Mouse (Mus musculus): ENCODE data around the gene Usp46.

Gene Usp46

DNA sequence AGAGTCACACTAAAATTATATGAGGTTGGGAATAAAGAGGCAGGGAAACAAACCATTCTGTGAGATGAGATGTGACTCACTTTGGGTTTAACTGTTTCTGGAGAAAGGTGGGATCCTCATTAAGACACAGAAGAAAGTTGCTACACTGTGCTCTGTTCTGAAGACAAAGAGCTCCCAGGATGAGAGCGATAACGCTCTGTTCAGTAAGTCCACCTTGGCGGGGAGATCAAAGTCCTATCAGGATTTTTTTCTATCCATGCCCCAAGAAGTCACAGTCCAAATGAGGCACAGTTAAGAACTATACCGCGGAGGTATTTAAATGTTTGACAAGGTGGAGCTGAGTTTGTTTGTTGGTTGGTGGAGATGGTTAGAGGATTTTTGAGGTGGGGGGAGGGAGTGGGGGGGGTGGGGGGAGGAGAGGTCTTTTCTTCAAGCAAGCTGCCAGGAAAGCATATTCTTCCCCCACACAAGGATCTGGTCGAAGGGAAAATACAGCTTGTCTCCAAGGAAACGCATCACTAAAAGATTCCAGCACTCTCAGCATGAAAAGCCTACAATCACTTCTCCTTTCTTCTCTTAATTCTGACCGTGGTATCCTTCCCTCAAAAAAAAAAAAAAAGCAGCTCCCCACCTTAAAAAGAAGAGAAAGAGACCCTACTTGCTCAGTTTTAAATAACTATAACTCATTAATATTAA lies 49.2 kb downstream of the Usp46 start:
- H3K36me3 ChIP-seq (ENCODE audit: control insufficient read depth, insufficient read depth, low read length, poor library complexity, severe bottlenecking), result no peaks in the 10 kb centered on the region
- H3K27me3 ChIP-seq (ENCODE audit: control insufficient read depth, insufficient read depth, low read length, poor library complexity, severe bottlenecking), result no peaks in the 10 kb centered on the region
- DNase-seq (ENCODE audit: low read depth, low spot score), result no peak

DNA sequence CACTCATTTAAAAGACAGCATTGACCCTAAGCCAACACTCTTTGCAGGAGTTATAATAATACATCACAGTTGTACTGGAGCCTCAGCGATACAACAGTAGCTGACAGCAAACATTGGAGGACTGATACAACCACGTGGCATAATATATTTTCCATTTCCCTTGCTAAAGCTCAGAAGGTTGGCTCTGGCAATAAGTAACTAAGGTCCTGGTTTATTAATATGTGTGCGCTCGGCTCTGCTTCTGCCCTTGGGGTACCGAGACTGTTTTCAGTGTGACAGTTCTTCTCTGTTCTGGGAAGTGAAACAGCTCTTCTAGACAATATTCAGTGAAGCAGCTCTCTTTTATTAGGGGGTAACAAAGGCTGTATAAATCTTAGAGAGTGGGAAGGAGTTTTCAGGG lies 50.7 kb downstream of the Usp46 start:
- no peak for DNase-seq (ENCODE audit: low read depth, low spot score)
- Histone ChIP-seq H3K27me3 (ENCODE audit: control insufficient read depth, insufficient read depth, low read length, poor library complexity, severe bottlenecking) (no peaks in the 10 kb centered on the region), H3K36me3 (ENCODE audit: control insufficient read depth, insufficient read depth, low read length, poor library complexity, severe bottlenecking) (no peaks in the 10 kb centered on the region)

DNA sequence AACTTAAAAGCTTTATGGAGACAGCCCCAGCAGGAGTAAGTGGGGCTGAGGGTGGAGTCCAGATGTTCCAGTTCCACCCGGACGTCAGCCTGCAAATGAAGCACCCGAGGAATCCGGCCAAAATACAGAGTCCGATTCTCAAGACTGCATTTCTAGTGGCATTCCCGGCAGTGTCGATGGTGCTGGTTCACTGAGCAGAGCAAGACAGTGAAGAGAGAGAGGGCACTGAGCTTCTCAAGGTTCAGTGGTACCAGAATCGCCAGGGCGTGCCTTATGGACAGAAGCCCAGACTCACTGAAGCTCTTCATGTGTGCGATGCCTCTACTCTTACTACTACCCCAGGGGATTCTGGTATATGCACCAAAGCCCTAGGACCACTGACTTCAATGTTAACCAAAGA lies 56.6 kb downstream of the Usp46 start:
- Histone ChIP-seq H3K36me3 (ENCODE audit: control insufficient read depth, insufficient read depth, low read length, poor library complexity, severe bottlenecking) (no peaks in the 10 kb centered on the region), H3K27me3 (ENCODE audit: control insufficient read depth, insufficient read depth, low read length, poor library complexity, severe bottlenecking) (no peaks in the 10 kb centered on the region)
- DNase-seq (ENCODE audit: low read depth, low spot score), result no peak

DNA sequence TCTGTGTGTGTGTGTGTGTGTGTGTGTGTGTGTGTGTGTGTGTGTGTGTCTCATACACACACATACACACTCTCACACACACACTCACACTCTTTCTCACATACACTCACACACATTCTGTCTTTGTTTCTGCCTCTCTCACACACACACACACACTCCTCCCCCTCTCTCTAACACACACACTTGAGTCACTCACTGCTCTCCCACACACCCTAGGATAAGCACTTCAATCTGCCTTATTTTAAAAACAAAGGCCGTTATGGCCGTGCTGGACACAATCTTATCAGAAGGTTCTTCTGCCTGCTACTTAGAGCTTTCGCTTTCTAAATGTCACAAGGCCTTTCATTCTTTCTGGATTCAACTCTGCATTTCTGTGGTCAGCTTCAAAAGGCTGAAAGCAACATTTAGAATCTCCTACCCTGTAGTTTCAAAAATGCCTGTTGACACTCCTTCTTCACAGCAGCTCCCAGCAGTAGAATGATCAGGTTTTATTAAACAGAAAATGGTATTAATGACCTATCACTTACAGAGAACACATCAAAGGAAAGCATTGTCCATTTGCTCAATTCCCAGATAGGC lies 60.6 kb downstream of the Usp46 start:
- H3K36me3 ChIP-seq (ENCODE audit: control insufficient read depth, insufficient read depth, low read length, poor library complexity, severe bottlenecking), result 0 out of 2 replicates have a peak, but pooled peaks cover 1% of the 10 kb centered on the region
- no peak for DNase-seq (ENCODE audit: low read depth, low spot score)
- H3K27me3 ChIP-seq (ENCODE audit: control insufficient read depth, insufficient read depth, low read length, poor library complexity, severe bottlenecking), result no peaks in the 10 kb centered on the region

DNA sequence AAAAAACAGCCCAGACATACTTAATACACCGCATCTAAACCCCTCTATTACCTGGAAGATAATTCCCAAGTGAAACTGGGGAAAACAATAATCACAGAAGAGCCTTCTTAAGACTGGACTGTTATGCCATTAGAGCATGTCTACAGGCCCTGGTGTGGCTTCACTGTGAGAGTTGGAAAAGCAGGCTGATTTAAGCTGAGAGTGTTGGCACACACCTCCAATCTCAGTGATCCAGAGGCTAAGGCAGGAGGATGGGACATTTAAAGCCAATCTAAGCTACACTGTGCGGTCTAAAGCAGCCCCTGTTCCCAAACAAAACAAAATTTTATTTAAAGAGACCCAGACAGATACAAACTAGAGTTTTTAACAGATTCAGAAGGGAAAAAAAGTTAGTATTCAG lies 62.3 kb downstream of the Usp46 start:
- no peak for DNase-seq (ENCODE audit: low read depth, low spot score)
- no peaks in the 10 kb centered on the region for H3K27me3 ChIP-seq (ENCODE audit: control insufficient read depth, insufficient read depth, low read length, poor library complexity, severe bottlenecking)
- 0 out of 2 replicates have a peak, but pooled peaks cover 1% of the 10 kb centered on the region for H3K36me3 ChIP-seq (ENCODE audit: control insufficient read depth, insufficient read depth, low read length, poor library complexity, severe bottlenecking)

DNA sequence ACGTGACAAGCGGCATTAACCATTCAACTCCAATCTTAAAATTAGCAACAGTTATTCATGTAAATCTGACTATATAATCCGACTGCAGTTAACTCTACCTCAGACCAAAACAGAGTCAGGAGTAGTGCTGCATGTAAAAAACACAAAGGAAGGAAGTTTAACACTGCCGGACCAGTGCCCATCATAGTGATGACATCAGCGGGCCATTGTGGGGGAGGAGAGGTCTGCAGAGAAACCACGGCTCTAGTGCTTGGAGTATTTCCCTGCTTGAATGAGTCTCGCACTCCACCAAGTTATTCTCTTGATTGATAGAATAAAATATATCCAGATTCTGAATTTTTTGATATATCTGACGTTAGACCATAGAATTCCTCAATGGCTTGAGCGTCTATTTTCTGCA lies 66.5 kb downstream of the Usp46 start:
- H3K27me3 ChIP-seq (ENCODE audit: control insufficient read depth, insufficient read depth, low read length, poor library complexity, severe bottlenecking), result no peaks in the 10 kb centered on the region
- no peak for DNase-seq (ENCODE audit: low read depth, low spot score)
- 0 out of 2 replicates have a peak, but pooled peaks cover 1% of the 10 kb centered on the region for H3K36me3 ChIP-seq (ENCODE audit: control insufficient read depth, insufficient read depth, low read length, poor library complexity, severe bottlenecking)

DNA sequence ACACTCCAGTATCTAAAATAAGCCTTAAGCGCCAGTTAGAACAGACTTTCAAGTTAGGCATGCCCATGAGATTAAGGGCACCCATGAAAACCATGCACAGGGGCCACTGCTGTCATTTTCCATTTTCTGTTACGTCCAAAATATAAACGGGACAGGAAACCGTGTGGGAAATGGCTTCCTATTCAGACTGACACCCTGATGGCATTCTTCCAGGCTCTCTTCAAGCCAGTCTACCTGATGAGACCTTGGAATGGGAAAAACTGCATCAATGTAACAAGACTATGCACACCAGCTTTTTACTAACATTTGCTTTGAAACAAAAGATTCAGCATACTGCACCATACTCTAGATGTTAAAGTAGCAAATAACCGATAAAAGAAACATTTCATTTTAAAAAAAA lies 69.3 kb downstream of the Usp46 start:
- Histone ChIP-seq H3K27me3 (ENCODE audit: control insufficient read depth, insufficient read depth, low read length, poor library complexity, severe bottlenecking) (no peaks in the 10 kb centered on the region), H3K36me3 (ENCODE audit: control insufficient read depth, insufficient read depth, low read length, poor library complexity, severe bottlenecking) (no peaks in the 10 kb centered on the region)
- no peak for DNase-seq (ENCODE audit: low read depth, low spot score)

DNA sequence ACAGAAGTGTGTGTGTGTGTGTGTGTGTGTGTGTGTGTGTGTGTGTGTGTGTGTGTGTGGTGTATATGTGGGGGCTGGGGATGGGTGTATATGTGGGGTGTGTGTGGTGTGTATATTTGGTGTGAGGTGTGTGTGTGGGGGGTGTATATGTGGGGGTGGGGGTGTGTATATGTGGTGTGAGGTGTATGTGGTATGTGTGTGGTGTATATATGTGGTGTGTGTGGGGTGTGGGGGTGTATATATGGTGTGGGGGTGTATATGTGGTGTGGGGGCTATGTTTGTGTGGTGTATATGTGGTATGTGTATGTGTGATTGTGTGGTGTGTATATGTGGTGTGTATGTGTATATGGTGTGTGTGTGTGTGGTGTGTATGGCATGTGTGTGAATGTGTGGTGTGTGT lies 73.4 kb downstream of the Usp46 start:
- Histone ChIP-seq H3K27me3 (ENCODE audit: control insufficient read depth, insufficient read depth, low read length, poor library complexity, severe bottlenecking) (no peaks in the 10 kb centered on the region), H3K36me3 (ENCODE audit: control insufficient read depth, insufficient read depth, low read length, poor library complexity, severe bottlenecking) (no peaks in the 10 kb centered on the region)
- DNase-seq (ENCODE audit: low read depth, low spot score), result no peak

DNA sequence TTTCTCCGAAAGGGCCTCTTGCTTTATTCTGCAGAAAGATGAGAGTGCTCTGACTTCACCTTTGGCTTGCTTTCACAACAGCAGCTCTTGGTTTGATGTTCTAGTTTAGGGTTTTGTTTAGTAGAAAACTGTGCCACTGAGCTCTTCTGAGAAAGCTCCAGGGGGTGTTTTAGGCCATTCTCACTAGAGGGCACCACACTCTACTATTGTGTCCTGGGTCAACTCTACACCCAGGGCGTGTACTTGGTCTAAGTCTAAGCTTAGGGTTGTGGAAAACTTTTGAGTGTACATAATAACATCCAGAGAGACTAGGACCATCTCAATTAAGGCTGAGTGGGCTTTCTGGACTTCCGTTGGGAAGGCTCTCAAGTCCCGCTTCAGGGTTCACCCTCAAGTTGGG lies 74.7 kb downstream of the Usp46 start:
- Histone ChIP-seq H3K27me3 (ENCODE audit: control insufficient read depth, insufficient read depth, low read length, poor library complexity, severe bottlenecking) (no peaks in the 10 kb centered on the region), H3K36me3 (ENCODE audit: control insufficient read depth, insufficient read depth, low read length, poor library complexity, severe bottlenecking) (no peaks in the 10 kb centered on the region)
- DNase-seq (ENCODE audit: low read depth, low spot score), result peak; percentile 7

DNA sequence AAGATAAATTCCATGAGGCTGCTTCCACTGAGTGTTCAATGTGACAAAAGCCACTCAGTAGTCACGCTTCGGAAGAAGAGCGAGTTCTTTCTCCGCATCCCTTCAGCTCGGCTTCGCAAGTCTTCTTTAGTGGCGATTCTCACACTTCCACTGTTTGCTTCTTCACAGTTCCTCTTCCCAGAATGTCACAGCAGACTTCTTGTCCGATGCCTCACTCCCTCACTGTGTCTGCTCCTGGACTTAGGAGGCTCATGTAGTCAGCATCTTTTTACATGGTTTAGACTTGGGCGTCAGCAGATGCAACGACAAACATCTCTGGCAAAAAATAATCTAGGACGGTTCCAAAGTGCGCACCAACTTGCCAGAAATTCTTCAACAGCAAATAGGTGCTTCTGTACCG lies 75.9 kb downstream of the Usp46 start:
- no peak for DNase-seq (ENCODE audit: low read depth, low spot score)
- Histone ChIP-seq H3K36me3 (ENCODE audit: control insufficient read depth, insufficient read depth, low read length, poor library complexity, severe bottlenecking) (no peaks in the 10 kb centered on the region), H3K27me3 (ENCODE audit: control insufficient read depth, insufficient read depth, low read length, poor library complexity, severe bottlenecking) (no peaks in the 10 kb centered on the region)

DNA sequence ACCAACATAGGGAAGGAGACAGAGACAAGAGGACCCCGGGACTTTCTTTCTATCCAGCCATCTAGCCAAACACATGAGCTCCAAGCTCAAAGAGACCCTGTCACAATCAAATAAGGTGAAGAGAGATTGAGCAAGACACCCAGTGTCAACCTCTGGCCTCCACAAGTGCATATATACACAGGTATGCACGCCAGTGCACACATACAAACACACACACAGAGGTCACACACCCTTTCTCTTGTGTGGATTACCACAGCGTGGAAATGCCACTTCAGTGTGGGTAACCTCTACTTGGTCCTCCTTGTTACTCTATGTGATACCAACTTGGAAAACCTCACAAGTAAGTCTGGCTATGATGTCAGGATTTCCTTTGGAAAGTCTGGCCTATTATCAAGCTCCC lies 78.7 kb downstream of the Usp46 start:
- DNase-seq (ENCODE audit: low read depth, low spot score), result no peak
- H3K27me3 ChIP-seq (ENCODE audit: control insufficient read depth, insufficient read depth, low read length, poor library complexity, severe bottlenecking), result no peaks in the 10 kb centered on the region
- H3K36me3 ChIP-seq (ENCODE audit: control insufficient read depth, insufficient read depth, low read length, poor library complexity, severe bottlenecking), result no peaks in the 10 kb centered on the region

DNA sequence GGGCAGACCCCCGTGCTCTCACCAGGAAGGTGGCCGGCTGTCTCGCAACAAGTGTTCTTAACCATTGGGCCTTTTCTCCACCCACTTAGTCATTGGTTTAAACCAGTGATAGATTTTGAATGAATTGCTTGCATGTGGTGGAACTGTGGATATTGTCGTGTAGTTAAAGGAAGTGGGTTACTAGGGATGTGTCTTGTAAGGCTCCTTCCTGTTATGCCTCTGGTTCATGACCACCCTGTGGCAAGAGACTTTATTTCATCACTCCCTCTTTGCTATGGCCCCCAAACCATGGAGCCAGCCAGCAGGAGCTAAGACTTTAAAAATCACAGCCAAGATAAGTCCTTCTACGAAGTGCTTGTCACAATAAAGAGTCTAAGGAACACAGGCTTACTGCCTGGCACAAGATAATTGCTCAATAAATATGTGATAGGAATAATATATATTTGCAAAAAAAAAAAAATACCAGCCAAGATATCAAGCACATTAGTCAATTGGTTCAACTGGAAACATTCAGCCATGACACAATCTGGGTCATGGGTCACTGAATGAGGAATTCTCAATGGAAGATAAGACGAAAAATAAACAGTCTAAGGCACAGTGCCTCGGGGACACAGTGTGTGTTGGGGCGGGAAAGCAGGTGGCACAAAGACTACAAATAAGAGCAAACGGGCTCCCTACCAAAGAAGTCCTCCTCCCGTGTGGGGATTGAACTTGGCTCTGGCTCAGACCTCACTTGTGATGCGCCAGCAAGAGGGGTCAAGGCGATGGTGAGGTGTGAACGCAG lies 80.3 kb downstream of the Usp46 start:
- no peaks in the 10 kb centered on the region for H3K36me3 ChIP-seq (ENCODE audit: control insufficient read depth, insufficient read depth, low read length, poor library complexity, severe bottlenecking)
- no peaks in the 10 kb centered on the region for H3K27me3 ChIP-seq (ENCODE audit: control insufficient read depth, insufficient read depth, low read length, poor library complexity, severe bottlenecking)
- DNase-seq (ENCODE audit: low read depth, low spot score), result no peak

DNA sequence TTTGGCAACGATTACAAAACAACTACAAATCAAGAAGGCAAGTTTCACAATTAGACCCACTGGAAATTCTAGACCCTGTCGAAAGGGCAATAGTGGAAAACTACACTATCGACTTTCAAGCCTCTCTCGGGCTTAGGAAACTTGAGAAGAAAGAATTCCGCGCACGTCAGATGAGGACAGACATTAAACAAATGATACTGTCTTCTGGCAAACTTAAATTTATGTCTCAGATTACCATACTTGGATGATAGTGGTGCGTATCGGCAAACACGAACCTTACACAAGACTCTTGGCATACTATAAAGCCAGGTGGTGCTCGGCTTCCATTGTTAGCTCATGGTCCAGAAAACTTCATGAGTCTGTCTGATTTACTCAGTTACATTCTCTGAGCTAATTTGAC lies 90.8 kb downstream of the Usp46 start:
- no peaks in the 10 kb centered on the region for H3K27me3 ChIP-seq (ENCODE audit: control insufficient read depth, insufficient read depth, low read length, poor library complexity, severe bottlenecking)
- DNase-seq (ENCODE audit: low read depth, low spot score), result no peak
- no peaks in the 10 kb centered on the region for H3K36me3 ChIP-seq (ENCODE audit: control insufficient read depth, insufficient read depth, low read length, poor library complexity, severe bottlenecking)

DNA sequence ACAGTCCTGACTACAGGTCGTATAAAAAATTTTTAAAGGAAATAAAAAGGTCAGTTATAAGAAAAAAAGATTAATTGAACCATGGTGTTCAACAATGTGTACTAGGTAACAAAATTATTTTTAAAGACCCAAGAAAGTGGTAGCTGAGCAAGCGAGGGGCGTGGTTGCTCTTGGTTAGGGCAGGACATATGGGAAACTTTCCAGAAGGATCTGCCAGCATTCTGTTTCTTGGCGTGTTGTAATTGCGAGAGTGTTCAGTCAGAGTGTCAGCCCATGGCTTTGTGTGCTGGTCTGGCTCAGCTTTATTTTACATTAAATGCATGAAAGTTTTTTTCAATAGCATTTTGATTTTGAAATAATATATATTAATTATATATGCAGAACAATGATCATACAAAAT lies 96.5 kb downstream of the Usp46 start:
- H3K36me3 ChIP-seq (ENCODE audit: control insufficient read depth, insufficient read depth, low read length, poor library complexity, severe bottlenecking), result no peaks in the 10 kb centered on the region
- H3K27me3 ChIP-seq (ENCODE audit: control insufficient read depth, insufficient read depth, low read length, poor library complexity, severe bottlenecking), result no peaks in the 10 kb centered on the region
- DNase-seq (ENCODE audit: low read depth, low spot score), result no peak

DNA sequence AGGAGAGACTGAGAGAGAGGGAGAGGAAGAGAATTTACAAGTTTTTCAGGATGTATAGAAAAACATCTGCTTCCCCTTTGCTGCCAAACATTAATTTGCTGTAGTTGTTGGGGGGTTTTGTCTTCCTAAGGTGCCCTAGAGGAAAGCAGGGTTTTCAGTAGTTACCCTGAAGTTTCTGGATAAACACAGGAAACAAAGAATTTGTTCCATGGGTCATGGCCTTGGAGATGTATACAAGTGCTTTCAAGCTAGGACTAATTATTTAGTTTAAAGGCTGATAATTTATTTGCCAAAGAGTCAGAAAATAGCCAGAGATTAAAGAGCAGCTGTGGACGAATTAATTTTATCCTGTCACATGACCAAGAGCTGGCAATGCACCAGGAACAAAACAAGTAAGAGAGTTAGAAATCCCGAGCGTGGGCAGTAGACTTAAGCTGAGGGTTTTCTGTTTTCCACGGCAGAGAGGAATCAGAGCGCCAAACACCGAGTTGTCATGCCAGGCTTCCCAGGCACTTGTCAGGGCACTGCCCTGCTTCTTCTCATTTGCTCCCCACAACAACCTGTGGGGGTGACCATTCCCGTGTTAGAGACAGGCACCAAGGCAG lies 98.1 kb downstream of the Usp46 start:
- Histone ChIP-seq H3K27me3 (ENCODE audit: control insufficient read depth, insufficient read depth, low read length, poor library complexity, severe bottlenecking) (no peaks in the 10 kb centered on the region), H3K36me3 (ENCODE audit: control insufficient read depth, insufficient read depth, low read length, poor library complexity, severe bottlenecking) (no peaks in the 10 kb centered on the region)
- no peak for DNase-seq (ENCODE audit: low read depth, low spot score)
